Mouse (Mus musculus): ENCODE measurements around the gene Swap70.

Gene Swap70

GRCm38 (mm10) chr7:110201933-110202332 is 19.6 kb upstream of the Swap70 start:
- Histone ChIP-seq H3K36me3 (ENCODE audit: insufficient read depth, low read length) (peaks cover 14% of the 10 kb centered on the region), H3K27me3 (ENCODE audit: insufficient read depth, low read length) (no peaks in the 10 kb centered on the region), H3K9me3 (ENCODE audit: low read length) (peaks cover 9% of the 10 kb centered on the region), H3K4me3 (replicated peaks; ENCODE audit: low read length) (no peak overlapping the region), H3K4me1 (replicated peaks; ENCODE audit: low read depth, low read length) (peaks cover 11% of the 10 kb centered on the region)
- TF ChIP-seq POU5F1 (IDR thresholded peaks at IDR 0.05; ENCODE audit: borderline replicate concordance, low read length): no peak
- TF ChIP-seq NANOG (IDR thresholded peaks at IDR 0.05; ENCODE audit: borderline replicate concordance, low read length): no peak
- no peak for TF ChIP-seq CTCF (conservative IDR thresholded peaks at IDR 0.05; ENCODE audit: low read length)

- Histone ChIP-seq H3K4me1 (replicated peaks; ENCODE audit: low read depth, low read length) (peaks cover 16% of the 10 kb centered on the region), H3K4me3 (replicated peaks; ENCODE audit: low read length) (no peak overlapping the region), H3K36me3 (ENCODE audit: insufficient read depth, low read length) (no peaks in the 10 kb centered on the region), H3K27me3 (ENCODE audit: insufficient read depth, low read length) (no peaks in the 10 kb centered on the region), H3K9me3 (ENCODE audit: low read length) (peaks cover 16% of the 10 kb centered on the region)
- TF ChIP-seq NANOG (IDR thresholded peaks at IDR 0.05; ENCODE audit: borderline replicate concordance, low read length) (no peak), CTCF (conservative IDR thresholded peaks at IDR 0.05; ENCODE audit: low read length) (no peak), POU5F1 (IDR thresholded peaks at IDR 0.05; ENCODE audit: borderline replicate concordance, low read length) (no peak)
Measured at GRCm38 (mm10) chr7:110204208-110204607, 17.3 kb upstream of the Swap70 start.

- Histone ChIP-seq H3K9me3 (ENCODE audit: low read length) (peaks cover 16% of the 10 kb centered on the region), H3K4me1 (replicated peaks; ENCODE audit: low read depth, low read length) (0 out of 2 replicates have a peak, but pooled peaks cover 5% of the 10 kb centered on the region), H3K27me3 (ENCODE audit: insufficient read depth, low read length) (no peaks in the 10 kb centered on the region), H3K4me3 (replicated peaks; ENCODE audit: low read length) (no peak overlapping the region), H3K36me3 (ENCODE audit: insufficient read depth, low read length) (no peaks in the 10 kb centered on the region)
- TF ChIP-seq POU5F1 (IDR thresholded peaks at IDR 0.05; ENCODE audit: borderline replicate concordance, low read length) (no peak), NANOG (IDR thresholded peaks at IDR 0.05; ENCODE audit: borderline replicate concordance, low read length) (no peak), CTCF (conservative IDR thresholded peaks at IDR 0.05; ENCODE audit: low read length) (no peak)
Measured at GRCm38 (mm10) chr7:110208341-110208740, 13.2 kb upstream of the Swap70 start.

DNA sequence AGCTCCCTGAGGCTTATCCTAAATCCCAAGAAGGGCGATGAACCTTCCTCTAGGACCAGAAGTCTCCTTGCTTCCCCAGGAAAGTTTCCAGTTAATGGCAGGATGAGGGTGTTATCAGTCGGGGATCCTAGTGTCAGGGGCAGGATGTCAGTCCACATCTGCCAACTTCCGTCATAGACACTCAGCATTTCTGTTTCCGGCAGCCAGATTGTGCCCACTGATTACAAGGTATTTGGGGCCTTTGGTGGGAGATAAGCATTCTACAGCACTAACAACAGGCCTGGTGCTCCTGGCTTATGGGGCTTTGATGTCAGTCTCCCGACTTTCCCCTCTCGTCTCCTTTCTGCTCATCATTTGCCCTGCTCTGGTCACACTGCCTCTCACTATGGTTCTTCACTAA is 12.1 kb upstream of the Swap70 start:
- Histone ChIP-seq H3K9me3 (ENCODE audit: low read length) (peaks cover 16% of the 10 kb centered on the region), H3K4me3 (replicated peaks; ENCODE audit: low read length) (no peak overlapping the region), H3K4me1 (replicated peaks; ENCODE audit: low read depth, low read length) (0 out of 2 replicates have a peak, but pooled peaks cover 5% of the 10 kb centered on the region), H3K27me3 (ENCODE audit: insufficient read depth, low read length) (no peaks in the 10 kb centered on the region; the same call in 1 of the 2 replicates), H3K36me3 (ENCODE audit: insufficient read depth, low read length) (no peaks in the 10 kb centered on the region)
- TF ChIP-seq POU5F1 (IDR thresholded peaks at IDR 0.05; ENCODE audit: borderline replicate concordance, low read length) (no peak), NANOG (IDR thresholded peaks at IDR 0.05; ENCODE audit: borderline replicate concordance, low read length) (no peak), CTCF (conservative IDR thresholded peaks at IDR 0.05; ENCODE audit: low read length) (no peak)

GRCm38 (mm10) chr7:110211025-110211424 is 10.5 kb upstream of the Swap70 start:
- Histone ChIP-seq H3K4me3 (replicated peaks; ENCODE audit: low read length) (no peak overlapping the region), H3K4me1 (replicated peaks; ENCODE audit: low read depth, low read length) (0 out of 2 replicates have a peak, but pooled peaks cover 5% of the 10 kb centered on the region), H3K36me3 (ENCODE audit: insufficient read depth, low read length) (no peaks in the 10 kb centered on the region), H3K27me3 (ENCODE audit: insufficient read depth, low read length) (no peaks in the 10 kb centered on the region; the same call in 1 of the 2 replicates), H3K9me3 (ENCODE audit: low read length) (peaks cover 15% of the 10 kb centered on the region)
- TF ChIP-seq NANOG (IDR thresholded peaks at IDR 0.05; ENCODE audit: borderline replicate concordance, low read length) (no peak), CTCF (conservative IDR thresholded peaks at IDR 0.05; ENCODE audit: low read length) (no peak), POU5F1 (IDR thresholded peaks at IDR 0.05; ENCODE audit: borderline replicate concordance, low read length) (no peak)

DNA sequence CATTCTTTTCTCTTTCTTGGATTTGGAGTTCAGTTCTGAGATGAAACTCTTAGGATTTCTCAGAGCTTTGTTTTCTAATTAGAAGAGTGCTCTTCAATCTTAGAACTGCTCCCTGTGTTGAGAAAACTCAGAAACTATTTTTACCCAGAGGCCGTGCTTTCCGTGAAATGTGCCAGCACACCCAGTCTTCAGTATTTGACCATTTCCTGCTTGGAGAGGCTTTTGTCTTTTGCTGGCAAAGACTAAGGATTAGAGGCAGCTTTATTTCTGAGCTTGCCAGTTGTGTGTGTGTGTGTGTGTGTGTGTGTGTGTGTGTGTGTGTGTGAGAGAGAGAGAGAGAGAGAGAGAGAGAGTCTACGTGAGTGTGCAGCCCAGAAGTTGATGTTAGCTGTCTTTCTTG is 6.6 kb upstream of the Swap70 start:
- no peak overlapping the region for H3K4me3 ChIP-seq (replicated peaks; ENCODE audit: low read length)
- H3K4me1 ChIP-seq (replicated peaks; ENCODE audit: low read depth, low read length): no peaks in the 10 kb centered on the region
- no peaks in the 10 kb centered on the region for H3K36me3 ChIP-seq (ENCODE audit: insufficient read depth, low read length)
- H3K9me3 ChIP-seq (ENCODE audit: low read length): no peaks in the 10 kb centered on the region; the same call in 1 of the 2 replicates
- TF ChIP-seq NANOG (IDR thresholded peaks at IDR 0.05; ENCODE audit: borderline replicate concordance, low read length) (no peak), POU5F1 (IDR thresholded peaks at IDR 0.05; ENCODE audit: borderline replicate concordance, low read length) (no peak), CTCF (conservative IDR thresholded peaks at IDR 0.05; ENCODE audit: low read length) (no peak)
- peaks cover 2% of the 10 kb centered on the region; the same call in 1 of the 2 replicates for H3K27me3 ChIP-seq (ENCODE audit: insufficient read depth, low read length)

GRCm38 (mm10) chr7:110221051-110221585 is 393 bp upstream of the Swap70 start:
- H3K36me3 ChIP-seq (ENCODE audit: insufficient read depth, low read length): peaks cover 6% of the 10 kb centered on the region
- peak overlapping the region; percentile 94 for H3K4me3 ChIP-seq (replicated peaks; ENCODE audit: low read length)
- H3K27me3 ChIP-seq (ENCODE audit: insufficient read depth, low read length): 0 out of 2 replicates have a peak, but pooled peaks cover 2% of the 10 kb centered on the region
- no peaks in the 10 kb centered on the region for H3K9me3 ChIP-seq (ENCODE audit: low read length)
- H3K4me1 ChIP-seq (replicated peaks; ENCODE audit: low read depth, low read length): peaks cover 17% of the 10 kb centered on the region
- TF ChIP-seq CTCF (conservative IDR thresholded peaks at IDR 0.05; ENCODE audit: low read length): peak; percentile 34
- no peak for TF ChIP-seq POU5F1 (IDR thresholded peaks at IDR 0.05; ENCODE audit: borderline replicate concordance, low read length)

- Histone ChIP-seq H3K4me3 (replicated peaks; ENCODE audit: low read length) (peak overlapping the region; percentile 94), H3K4me1 (replicated peaks; ENCODE audit: low read depth, low read length) (peaks cover 17% of the 10 kb centered on the region), H3K9me3 (ENCODE audit: low read length) (no peaks in the 10 kb centered on the region), H3K36me3 (ENCODE audit: insufficient read depth, low read length) (peaks cover 18% of the 10 kb centered on the region), H3K27me3 (ENCODE audit: insufficient read depth, low read length) (0 out of 2 replicates have a peak, but pooled peaks cover 2% of the 10 kb centered on the region)
- no peak for TF ChIP-seq POU5F1 (IDR thresholded peaks at IDR 0.05; ENCODE audit: borderline replicate concordance, low read length)
- TF ChIP-seq CTCF (conservative IDR thresholded peaks at IDR 0.05; ENCODE audit: low read length): no peak
- TF ChIP-seq NANOG (IDR thresholded peaks at IDR 0.05; ENCODE audit: borderline replicate concordance, low read length): no peak
Measured at GRCm38 (mm10) chr7:110222583-110223182, 1.2 kb downstream of the Swap70 start.
